Mouse (Mus musculus) layer of hippocampus, postnatal 14 days (tissue): Measurements from ENCODE around the gene Hmces. TPM values are rescaled to one million over a fixed set of nuclear protein-coding genes. Genes with fewer than 3 reads are reported as not detected.

Source experiments
- DNase-seq, 2 experiments: peaks; one replicate each; pipeline ENCODE4 v3.0.0; 2021 to 2022; ENCODE audit warnings: low spot score in 2 of 2, mixed read lengths in 1 of 2
- long read RNA-seq, 2 experiments: library from polyadenylated mRNA; stranded (forward); transcript quantifications; one replicate each; pipeline ENCODE4 v2.0.0; 2021
- total RNA-seq, 2 experiments: library from RNA; stranded (reverse); gene quantifications; 2 replicates each; pipeline ENCODE4 v1.2.3; 2021

Hmces gene
- 10 to 100 TPM; 24.4 to 26.3 TPM for total RNA-seq
- long read RNA-seq, experiment 1, transcript Hmces-201 (7 exons, 1,464 nt): major isoform, 12 of 16 reads
- long read RNA-seq, experiment 1, partial matches to known transcripts: 0 of 16 reads
- long read RNA-seq, experiment 1, other reads (novel, unspliced or antisense): 2 of 16 reads
- long read RNA-seq, experiment 2, transcript Hmces-201 (7 exons, 1,464 nt): major isoform, 18 of 24 reads
- long read RNA-seq, experiment 2, partial matches to known transcripts: 2 of 24 reads
- long read RNA-seq, experiment 2, other reads (novel, unspliced or antisense): 1 of 24 reads

GRCm38 (mm10) chr6:87913661-87914325 is at the start of gene Hmces:
Hmces (plus strand) TSS chr6:87913935.
- DNase-seq: peak; percentile 36 to 40

GRCm38 (mm10) chr6:87866211-87866610 is 47.5 kb upstream of the Hmces start:
- no peak for DNase-seq

GRCm38 (mm10) chr6:87867256-87867655 is 46.5 kb upstream of the Hmces start:
- DNase-seq: no peak

GRCm38 (mm10) chr6:87868871-87869506 is 44.7 kb upstream of the Hmces start:
- no peak for DNase-seq

- no peak for DNase-seq
Measured at GRCm38 (mm10) chr6:87870440-87870839, 43.3 kb upstream of the Hmces start.

DNA sequence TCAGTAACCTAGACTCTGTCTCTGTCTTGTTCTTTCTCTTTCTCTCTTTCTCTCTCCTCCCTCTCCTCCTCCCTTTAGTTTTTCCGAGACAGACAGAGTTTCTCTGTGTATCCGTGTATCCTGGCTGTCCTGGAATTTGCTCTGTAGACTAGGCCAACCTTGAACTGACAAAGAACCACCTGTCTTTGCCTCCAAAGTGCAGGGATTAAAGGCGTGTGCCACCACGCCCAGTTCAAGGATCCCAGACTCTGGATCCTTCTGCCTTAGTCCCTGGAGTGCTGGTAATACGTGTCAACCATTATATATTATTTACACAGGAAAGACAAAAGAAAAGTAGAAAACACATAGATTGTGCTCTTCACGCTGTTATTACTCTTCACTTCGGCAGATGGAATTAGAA is 42.5 kb upstream of the Hmces start:
- DNase-seq: no peak

DNA sequence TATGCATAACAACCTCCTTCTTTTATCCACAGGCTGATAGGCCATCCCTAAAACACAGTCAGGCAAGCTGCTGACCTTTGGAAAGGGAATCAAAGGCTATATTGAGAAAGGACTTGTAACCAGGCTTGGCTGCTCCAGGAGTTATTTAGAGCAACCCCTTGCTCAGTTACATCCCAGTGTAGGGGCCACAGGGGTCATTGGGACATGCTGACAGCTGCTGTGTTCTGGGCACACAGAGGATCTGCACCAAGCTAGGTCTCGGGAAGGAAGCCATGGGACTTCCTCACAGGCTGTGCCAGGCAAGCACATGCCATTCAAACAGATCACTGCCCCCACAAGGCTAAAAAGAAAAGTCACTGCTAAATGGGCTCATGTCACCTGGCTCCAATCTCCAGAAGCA is 40.6 kb upstream of the Hmces start:
- DNase-seq: no peak

DNA sequence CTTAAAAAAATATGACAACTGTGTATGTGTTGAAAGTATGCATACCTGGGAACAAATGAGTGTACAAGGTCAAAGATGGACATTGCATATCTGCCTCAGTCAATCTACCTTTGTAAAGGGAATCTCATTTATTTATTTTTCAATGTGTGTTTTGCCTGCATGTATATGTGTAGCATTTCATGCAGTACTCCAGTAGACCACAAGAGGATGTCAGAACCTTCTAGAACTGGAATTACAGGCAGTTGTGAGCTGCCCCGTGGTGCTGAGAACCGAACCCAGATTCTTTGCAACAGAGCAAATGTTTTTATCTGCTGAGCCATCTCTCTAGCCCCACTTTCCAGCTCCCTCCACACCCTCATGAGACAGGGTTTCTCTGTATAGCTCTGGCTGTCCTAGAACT is 39.8 kb upstream of the Hmces start:
- no peak for DNase-seq

GRCm38 (mm10) chr6:87875083-87875482 is 38.7 kb upstream of the Hmces start:
- no peak for DNase-seq

- no peak for DNase-seq
Measured at GRCm38 (mm10) chr6:87875562-87875961, 38.2 kb upstream of the Hmces start.

DNA sequence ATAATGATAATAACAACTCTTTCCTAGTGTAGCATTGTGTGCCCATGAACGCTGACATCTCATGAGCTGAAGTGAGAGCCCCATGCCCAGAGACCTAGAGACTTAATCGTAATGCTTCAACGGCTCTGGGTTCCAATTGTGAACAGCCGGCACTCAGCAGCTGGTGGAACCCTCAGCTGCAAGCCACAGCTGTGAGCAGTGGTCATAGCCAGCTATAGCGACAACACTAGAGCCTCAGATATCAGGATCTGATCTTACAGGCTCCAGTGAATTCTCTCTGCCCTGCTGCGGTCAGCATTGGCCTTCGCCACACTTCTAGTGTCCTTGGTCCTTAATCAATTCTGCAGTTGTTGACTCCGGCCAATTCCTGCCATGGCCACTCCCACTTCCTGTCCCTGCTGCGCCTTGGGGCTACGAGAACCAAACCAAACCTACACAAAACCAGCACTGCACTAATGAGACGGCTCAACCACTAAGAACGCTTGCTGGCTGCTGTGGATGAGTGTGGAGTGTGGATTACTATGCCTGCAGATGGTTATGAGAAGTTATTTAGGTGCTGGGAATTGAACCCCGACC is 37.6 kb upstream of the Hmces start:
- DNase-seq: no peak

- no peak for DNase-seq
Measured at GRCm38 (mm10) chr6:87879010-87879409, 34.7 kb upstream of the Hmces start.

GRCm38 (mm10) chr6:87879628-87880027 is 34.1 kb upstream of the Hmces start:
- no peak for DNase-seq

DNA sequence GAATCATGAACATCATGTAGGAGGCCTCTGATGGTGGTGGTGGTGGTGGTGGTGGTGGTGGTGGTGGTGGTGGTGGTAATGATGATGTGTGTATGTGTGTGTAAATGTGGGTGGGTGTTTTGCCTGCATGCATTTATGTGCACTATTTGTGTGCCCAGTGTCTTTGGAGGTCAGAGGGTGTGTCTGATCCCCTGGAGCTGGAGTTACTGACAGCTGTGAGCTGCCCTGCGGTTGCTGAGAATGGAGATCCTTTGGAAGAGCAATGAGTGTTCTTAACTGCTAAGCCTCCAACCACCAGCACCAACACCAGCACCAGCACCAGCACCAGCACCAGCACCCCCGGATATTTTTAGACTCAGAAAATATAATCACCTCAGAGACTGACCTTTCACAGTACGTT is 31.5 kb upstream of the Hmces start:
- no peak for DNase-seq

DNA sequence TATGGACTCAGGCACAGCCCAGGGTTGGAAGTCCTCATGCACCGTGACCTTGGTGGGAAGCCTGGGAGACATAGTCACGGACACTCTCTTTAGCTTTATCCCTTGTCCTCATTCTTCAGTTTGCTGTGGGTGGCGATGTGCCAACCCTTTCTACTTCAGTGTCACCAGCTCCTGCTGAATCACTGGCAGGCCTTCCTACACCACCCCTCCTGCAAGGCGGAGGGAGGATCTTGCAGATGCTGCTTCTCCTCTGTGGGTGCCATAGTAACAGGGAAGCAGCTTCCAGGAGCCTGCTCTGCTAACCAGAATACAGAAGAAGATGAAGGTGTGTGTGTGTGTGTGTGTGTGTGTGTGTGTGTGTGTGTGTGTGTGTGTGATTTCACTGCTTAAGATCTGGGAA is 30.9 kb upstream of the Hmces start:
- peak; percentile 35 to 53 for DNase-seq

DNA sequence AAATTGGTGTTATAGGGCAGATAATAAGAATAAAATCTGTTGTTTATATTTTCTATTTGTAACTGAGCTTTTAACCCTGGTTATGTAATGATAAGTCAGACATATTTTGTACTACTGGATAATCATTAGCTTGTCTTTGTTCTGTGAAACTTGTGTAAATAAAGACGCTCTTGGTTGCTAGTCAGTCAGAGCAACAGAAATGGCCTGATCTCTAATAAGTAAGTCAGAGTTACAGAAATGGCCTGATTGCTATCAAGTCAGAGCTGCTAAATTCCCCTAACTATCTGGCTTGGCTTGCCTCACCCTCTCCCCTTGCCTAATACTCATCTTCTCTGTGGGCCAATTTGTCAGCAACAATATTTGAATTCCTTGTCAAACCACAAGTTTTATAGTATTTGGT is 27.0 kb upstream of the Hmces start:
- DNase-seq: no peak

GRCm38 (mm10) chr6:87887594-87888233 is 26.0 kb upstream of the Hmces start, which contains the start of gene Copg1:
Copg1 (plus strand) TSS chr6:87887814.
- peak; percentile 100 for DNase-seq

GRCm38 (mm10) chr6:87893931-87894330 is 19.8 kb upstream of the Hmces start:
- DNase-seq: no peak

DNA sequence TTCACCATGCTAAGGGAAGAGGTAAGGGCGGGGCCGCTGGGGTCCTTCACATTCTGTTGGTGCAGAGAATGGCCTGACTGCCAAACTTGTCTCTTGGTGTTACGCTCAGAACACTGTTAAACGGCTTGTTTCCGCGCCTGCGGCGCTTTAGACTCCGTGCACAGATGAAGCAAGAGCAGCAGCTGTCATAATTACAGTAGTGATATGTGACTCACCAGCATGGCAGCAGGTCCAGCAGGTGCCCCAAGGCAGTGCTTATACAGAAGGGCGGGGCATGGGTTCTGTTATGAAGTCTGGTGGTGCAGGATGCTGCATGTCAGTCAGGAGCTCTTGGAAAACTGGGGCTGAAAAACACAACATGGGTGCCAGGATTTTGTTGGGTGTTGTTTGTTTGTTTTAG is 15.7 kb upstream of the Hmces start:
- peak; percentile 31 to 52 for DNase-seq

DNA sequence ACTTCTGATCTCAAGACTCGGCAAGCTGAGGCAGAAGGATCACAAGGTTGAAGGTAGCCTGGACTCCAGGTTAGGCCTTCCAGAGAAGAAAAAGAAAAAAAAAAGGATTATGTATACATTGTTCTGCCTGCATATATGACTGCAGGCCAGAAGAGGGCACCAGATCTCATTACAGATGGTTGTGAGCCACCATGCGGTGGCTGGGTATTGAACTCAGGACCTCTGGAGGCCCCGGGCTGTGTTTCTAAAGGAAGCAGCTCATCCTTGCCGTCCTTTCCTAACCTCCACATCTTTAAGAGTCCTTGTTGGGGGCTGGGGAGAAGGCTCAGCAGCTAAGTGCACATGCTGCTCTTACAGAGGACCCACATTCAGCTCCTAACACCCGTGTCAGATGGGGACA is 7.1 kb upstream of the Hmces start:
- no peak for DNase-seq

DNA sequence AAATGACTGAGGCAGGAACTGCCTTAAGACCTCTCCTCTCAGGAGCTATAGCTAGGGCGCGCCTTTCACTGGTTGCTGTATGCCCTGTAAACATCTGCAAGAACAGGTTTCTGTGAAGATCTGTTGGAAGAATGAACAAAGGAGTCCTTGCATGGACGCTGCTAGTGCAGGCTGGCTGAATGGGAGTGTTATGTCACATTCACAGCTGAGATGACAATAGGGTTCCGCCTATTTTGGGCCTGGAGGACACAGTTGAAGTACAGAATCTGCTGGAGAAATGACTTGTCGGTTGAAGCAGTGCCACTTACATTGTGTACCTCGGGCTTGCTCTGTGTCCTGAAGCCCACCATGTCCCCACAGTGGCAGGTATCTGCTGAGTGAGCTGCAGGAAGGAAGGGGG is 4.6 kb upstream of the Hmces start:
- DNase-seq: no peak

DNA sequence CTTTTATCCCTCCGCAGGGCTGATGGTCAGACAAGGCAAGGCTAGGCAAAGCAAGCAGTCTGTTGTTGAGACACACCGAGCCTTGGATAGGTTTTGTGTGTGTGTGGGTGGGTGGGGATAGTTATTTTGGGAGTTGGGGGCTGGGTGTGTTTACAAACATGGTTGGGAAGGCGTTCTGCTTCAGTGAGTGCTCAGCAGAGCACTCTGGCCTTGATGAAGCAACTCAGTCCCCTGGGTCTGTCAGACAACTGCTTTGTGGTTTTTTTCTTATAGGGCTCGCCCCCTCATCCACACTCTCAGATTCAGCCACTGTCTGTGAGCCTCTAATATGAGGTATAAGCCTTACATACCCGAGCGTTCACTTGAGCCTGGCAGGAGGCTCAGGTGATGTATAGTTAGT is 2.2 kb upstream of the Hmces start:
- DNase-seq: no peak
